Mouse (Mus musculus) myocyte (in vitro differentiated cells): ENCODE results near the gene Bcl9. TPM values are rescaled to one million over a fixed set of nuclear protein-coding genes. Genes with fewer than 3 reads are reported as not detected.

ENCODE experiments used
- H3K27me3 ChIP-seq: one replicate; pipeline ENCODE4 v1.6.1; 2011; ENCODE audit not compliant: control insufficient read depth, insufficient read depth, insufficient read length
- H3K36me3 ChIP-seq: one replicate; pipeline ENCODE4 v1.6.1; 2011; ENCODE audit not compliant: control insufficient read depth, insufficient read depth
- H3K4me2 ChIP-seq: one replicate; pipeline ENCODE4 v1.6.1; 2011; ENCODE audit warnings: low read depth, control low read depth
- H3K4me3 ChIP-seq: one replicate; pipeline ENCODE4 v1.5.1; 2011; ENCODE audit warnings: mild to moderate bottlenecking, control low read depth, moderate library complexity
- H3K79me2 ChIP-seq: one replicate; pipeline ENCODE4 v1.6.1; 2011; ENCODE audit not compliant: control insufficient read depth, insufficient read depth
- H3ac ChIP-seq: one replicate; pipeline ENCODE4 v1.6.1; 2011; ENCODE audit not compliant: control insufficient read depth, insufficient read length
- CEBPB ChIP-seq: IDR thresholded peaks from 2 replicates; pipeline ENCODE4 v1.6.1; 2011; ENCODE audit warnings: mild to moderate bottlenecking, moderate library complexity; ENCODE audit not compliant: poor library complexity, insufficient read depth, severe bottlenecking
- E2F4 ChIP-seq: IDR thresholded peaks from one replicate; pipeline ENCODE4 v1.6.1; 2011; ENCODE audit warnings: mild to moderate bottlenecking, control low read depth, moderate library complexity; ENCODE audit not compliant: insufficient read depth
- MAX ChIP-seq: IDR thresholded peaks from one replicate; pipeline ENCODE4 v1.6.1; 2011; ENCODE audit warnings: low read depth, mild to moderate bottlenecking, control low read depth
- MYOD1 ChIP-seq, 3 experiments: IDR thresholded peaks; one replicate each; pipeline ENCODE4 v1.6.1; 2011; ENCODE audit warnings: control low read depth in 2 of 3, low read depth in 2 of 3, mild to moderate bottlenecking in 2 of 3, moderate library complexity in 1 of 3; ENCODE audit not compliant: insufficient read length in 2 of 3, control insufficient read depth in 1 of 3
- MYOG ChIP-seq, 3 experiments: IDR thresholded peaks; one replicate each; pipeline ENCODE4 v1.6.1; 2011; ENCODE audit warnings: control low read depth in 2 of 3, low read depth in 2 of 3, mild to moderate bottlenecking in 2 of 3; ENCODE audit not compliant: insufficient read length in 2 of 3, control insufficient read depth in 1 of 3, insufficient read depth in 1 of 3
- POLR2A ChIP-seq: IDR thresholded peaks from one replicate; pipeline ENCODE4 v1.6.1; 2011; ENCODE audit warnings: low read depth, mild to moderate bottlenecking, control low read depth, moderate library complexity; ENCODE audit not compliant: insufficient read length
- POLR2AphosphoS2 ChIP-seq: IDR thresholded peaks from one replicate; pipeline ENCODE4 v1.6.1; 2011; ENCODE audit warnings: low read depth, control low read depth; ENCODE audit not compliant: insufficient read length
- REST ChIP-seq: IDR thresholded peaks from one replicate; pipeline ENCODE4 v1.6.1; 2011; ENCODE audit warnings: mild to moderate bottlenecking, control low read depth, moderate library complexity; ENCODE audit not compliant: insufficient read depth, insufficient read length
- SRF ChIP-seq: IDR thresholded peaks from one replicate; pipeline ENCODE4 v1.6.1; 2011; ENCODE audit warnings: low read depth; ENCODE audit not compliant: control insufficient read depth, insufficient read length
- TCF12 ChIP-seq: IDR thresholded peaks from one replicate; pipeline ENCODE4 v1.6.1; 2011; ENCODE audit warnings: mild to moderate bottlenecking, control low read depth; ENCODE audit not compliant: poor library complexity, insufficient read depth, severe bottlenecking
- TCF3 ChIP-seq: IDR thresholded peaks from one replicate; pipeline ENCODE4 v1.6.1; 2011; ENCODE audit warnings: low read depth, control low read depth; ENCODE audit not compliant: insufficient read length
- USF1 ChIP-seq: IDR thresholded peaks from one replicate; pipeline ENCODE4 v1.6.1; 2011; ENCODE audit warnings: low read depth, mild to moderate bottlenecking, control low read depth, moderate library complexity
- polyA plus RNA-seq: library from polyadenylated mRNA; unstranded; fragments of >200 nt; fragmentation: generic; extraction: Trizol; gene quantifications from one replicate; pipeline ENCODE4 v1.2.1, GENCODE M21; 2012; ENCODE audit warnings: missing spikeins

Gene Bcl9
- polyA plus RNA-seq, 1 experiment = 5.7 TPM

GRCm38 (mm10) chr3:97215526-97215925 lies 82.2 kb downstream of the Bcl9 start:
- Histone ChIP-seq H3K27me3 (no peaks in the 10 kb centered on the region), H3K4me3 (no peak overlapping the region), H3K36me3 (peaks cover 34% of the 10 kb centered on the region), H3ac (no peak overlapping the region), H3K79me2 (no peaks in the 10 kb centered on the region), H3K4me2 (no peak overlapping the region)
- no peak for TF ChIP-seq MYOD1 (IDR thresholded peaks at IDR 0.05; ENCODE audit: control insufficient read depth in 1 of 3, insufficient read length in 2 of 3, low read depth in 2 of 3)
- no peak for TF ChIP-seq TCF12
- no peak for TF ChIP-seq MYOG (IDR thresholded peaks at IDR 0.05; ENCODE audit: control insufficient read depth in 1 of 3, insufficient read depth in 1 of 3, insufficient read length in 2 of 3, low read depth in 2 of 3)
- no peak for TF ChIP-seq MAX
- no peak for TF ChIP-seq POLR2A
- no peak for TF ChIP-seq SRF
- TF ChIP-seq USF1 = no peak
- TF ChIP-seq CEBPB = no peak
- TF ChIP-seq REST = no peak
- no peak for TF ChIP-seq TCF3
- TF ChIP-seq E2F4 = no peak
- no peak for TF ChIP-seq POLR2AphosphoS2

- no peak overlapping the region for H3ac ChIP-seq
- peaks cover 31% of the 10 kb centered on the region for H3K36me3 ChIP-seq
- peak overlapping the region; percentile 70 for H3K4me2 ChIP-seq
- no peak overlapping the region for H3K4me3 ChIP-seq
- TF ChIP-seq REST = no peak
- no peaks in the 10 kb centered on the region for H3K79me2 ChIP-seq
- no peaks in the 10 kb centered on the region for H3K27me3 ChIP-seq
Measured at GRCm38 (mm10) chr3:97214439-97214838, 83.3 kb downstream of the Bcl9 start.

- TF ChIP-seq REST (no peak), MYOD1 (IDR thresholded peaks at IDR 0.05; ENCODE audit: control insufficient read depth in 1 of 3, insufficient read length in 2 of 3, low read depth in 2 of 3) (no peak), CEBPB (no peak), POLR2A (no peak), USF1 (no peak), TCF12 (no peak), POLR2AphosphoS2 (no peak), TCF3 (no peak), SRF (no peak), MYOG (IDR thresholded peaks at IDR 0.05; ENCODE audit: control insufficient read depth in 1 of 3, insufficient read depth in 1 of 3, insufficient read length in 2 of 3, low read depth in 2 of 3) (no peak), E2F4 (no peak), MAX (no peak)
- Histone ChIP-seq H3K79me2 (no peaks in the 10 kb centered on the region), H3K36me3 (peaks cover 25% of the 10 kb centered on the region), H3K4me2 (peak overlapping the region; percentile 70), H3K27me3 (no peaks in the 10 kb centered on the region), H3K4me3 (no peak overlapping the region), H3ac (no peak overlapping the region)
Measured at GRCm38 (mm10) chr3:97213871-97214270, 83.8 kb downstream of the Bcl9 start.

GRCm38 (mm10) chr3:97211177-97211576 lies 86.5 kb downstream of the Bcl9 start:
- Histone ChIP-seq H3K4me3 (no peak overlapping the region), H3K27me3 (no peaks in the 10 kb centered on the region), H3ac (no peak overlapping the region), H3K4me2 (no peak overlapping the region), H3K36me3 (peaks cover 31% of the 10 kb centered on the region), H3K79me2 (no peaks in the 10 kb centered on the region)
- TF ChIP-seq MYOD1 (IDR thresholded peaks at IDR 0.05; ENCODE audit: control insufficient read depth in 1 of 3, insufficient read length in 2 of 3, low read depth in 2 of 3) = no peak
- no peak for TF ChIP-seq SRF
- no peak for TF ChIP-seq POLR2AphosphoS2
- TF ChIP-seq MYOG (IDR thresholded peaks at IDR 0.05; ENCODE audit: control insufficient read depth in 1 of 3, insufficient read depth in 1 of 3, insufficient read length in 2 of 3, low read depth in 2 of 3) = no peak
- no peak for TF ChIP-seq TCF12
- TF ChIP-seq E2F4 = no peak
- no peak for TF ChIP-seq CEBPB
- TF ChIP-seq MAX = no peak
- no peak for TF ChIP-seq TCF3
- no peak for TF ChIP-seq USF1
- TF ChIP-seq REST = no peak
- TF ChIP-seq POLR2A = no peak

GRCm38 (mm10) chr3:97209351-97209750 lies 88.4 kb downstream of the Bcl9 start:
- Histone ChIP-seq H3K36me3 (peaks cover 26% of the 10 kb centered on the region), H3K27me3 (no peaks in the 10 kb centered on the region), H3ac (no peak overlapping the region), H3K4me3 (no peak overlapping the region), H3K4me2 (no peak overlapping the region), H3K79me2 (no peaks in the 10 kb centered on the region)
- TF ChIP-seq POLR2A = no peak
- no peak for TF ChIP-seq POLR2AphosphoS2
- TF ChIP-seq SRF = no peak
